Mouse (Mus musculus): ENCODE measurements around the gene Itpripl2. TPM values are rescaled to one million over a fixed set of nuclear protein-coding genes. Genes with fewer than 3 reads are reported as not detected.
A peak's percentile ranks its signal among the peaks of the same experiment; 100 is the strongest.

Itpripl2 gene
- polyA plus RNA-seq, 1 experiment from 2014 or later, result 2.2 TPM

- Histone ChIP-seq H3K27me3 (ENCODE audit: insufficient read depth, poor library complexity, severe bottlenecking) (no peaks in the 10 kb centered on the region; the same call in 1 of the 2 replicates), H3K27ac (no peak overlapping the region), H3K9me3 (no peaks in the 10 kb centered on the region), H3K36me3 (no peaks in the 10 kb centered on the region), H3K4me1 (no peaks in the 10 kb centered on the region), H3K4me3 (no peak overlapping the region)
- no peak for DNase-seq (ENCODE audit: low spot score)
- WGBS, result 70% methylated on average over 7 of the region's 7 CpGs
Measured at GRCm38 (mm10) chr7:118499784-118500435, 8.1 kb upstream of the Itpripl2 start.

GRCm38 (mm10) chr7:118498984-118499783 is 7.4 kb upstream of the Itpripl2 start:
- DNase-seq (ENCODE audit: low spot score), result no peak
- Histone ChIP-seq H3K4me1 (no peaks in the 10 kb centered on the region), H3K27me3 (ENCODE audit: insufficient read depth, poor library complexity, severe bottlenecking) (no peaks in the 10 kb centered on the region; the same call in 1 of the 2 replicates), H3K9me3 (no peaks in the 10 kb centered on the region), H3K36me3 (no peaks in the 10 kb centered on the region), H3K4me3 (no peak overlapping the region), H3K27ac (no peak overlapping the region)
- WGBS, result 78% methylated on average over 12 of the region's 12 CpGs

- peaks cover 24% of the 10 kb centered on the region for H3K27me3 ChIP-seq (ENCODE audit: insufficient read depth, poor library complexity, severe bottlenecking)
- no peaks in the 10 kb centered on the region for H3K9me3 ChIP-seq
- H3K27ac ChIP-seq, result no peak overlapping the region
- H3K4me1 ChIP-seq, result peaks cover 21% of the 10 kb centered on the region
- H3K36me3 ChIP-seq, result peaks cover 5% of the 10 kb centered on the region; the same call in 1 of the 2 replicates
- 75% methylated on average over 4 of the region's 4 CpGs for WGBS
- no peak overlapping the region for H3K4me3 ChIP-seq
- no peak for DNase-seq (ENCODE audit: low spot score)
Measured at GRCm38 (mm10) chr7:118494892-118495579, 3.3 kb upstream of the Itpripl2 start.

GRCm38 (mm10) chr7:118493892-118494291 is 2.1 kb upstream of the Itpripl2 start:
- 76% methylated on average over 9 of the region's 9 CpGs for WGBS

GRCm38 (mm10) chr7:118490666-118491430 is 927 bp downstream of the Itpripl2 start:
- peak; percentile 78 for DNase-seq (ENCODE audit: low spot score)
- peak overlapping the region; percentile 94 for H3K27ac ChIP-seq
- no peaks in the 10 kb centered on the region for H3K9me3 ChIP-seq
- peaks cover 15% of the 10 kb centered on the region; the same call in 1 of the 2 replicates for H3K36me3 ChIP-seq
- peaks cover 35% of the 10 kb centered on the region for H3K4me1 ChIP-seq
- 3% methylated on average over 65 of the region's 67 CpGs for WGBS
- peaks cover 43% of the 10 kb centered on the region for H3K27me3 ChIP-seq (ENCODE audit: insufficient read depth, poor library complexity, severe bottlenecking)
- H3K4me3 ChIP-seq, result peak overlapping the region; percentile 81

More at GRCm38 (mm10) chr7:118493892-118494291, 2.1 kb upstream of the Itpripl2 start:
- Histone ChIP-seq H3K4me1 (peaks cover 28% of the 10 kb centered on the region), H3K27ac (no peak overlapping the region), H3K27me3 (ENCODE audit: insufficient read depth, poor library complexity, severe bottlenecking) (peaks cover 35% of the 10 kb centered on the region), H3K9me3 (no peaks in the 10 kb centered on the region), H3K4me3 (no peak overlapping the region), H3K36me3 (peaks cover 15% of the 10 kb centered on the region; the same call in 1 of the 2 replicates)
- DNase-seq (ENCODE audit: low spot score), result no peak

GRCm38 (mm10) chr7:118489706-118490665 is 1.8 kb downstream of the Itpripl2 start:
- Histone ChIP-seq H3K36me3 (peaks cover 15% of the 10 kb centered on the region; the same call in 1 of the 2 replicates), H3K27ac (peak overlapping the region; percentile 94; the same call in 1 of the 2 replicates), H3K4me1 (peaks cover 35% of the 10 kb centered on the region), H3K4me3 (peak overlapping the region; percentile 81), H3K9me3 (no peaks in the 10 kb centered on the region), H3K27me3 (ENCODE audit: insufficient read depth, poor library complexity, severe bottlenecking) (peaks cover 43% of the 10 kb centered on the region)
- 20% methylated on average over 57 of the region's 57 CpGs for WGBS
- no peak for DNase-seq (ENCODE audit: low spot score)

GRCm38 (mm10) chr7:118488060-118488664 is 3.6 kb downstream of the Itpripl2 start:
- Histone ChIP-seq H3K4me1 (peaks cover 35% of the 10 kb centered on the region), H3K9me3 (no peaks in the 10 kb centered on the region), H3K27ac (no peak overlapping the region), H3K27me3 (ENCODE audit: insufficient read depth, poor library complexity, severe bottlenecking) (peaks cover 43% of the 10 kb centered on the region), H3K4me3 (peak overlapping the region; percentile 5; the same call in 1 of the 2 replicates), H3K36me3 (peaks cover 15% of the 10 kb centered on the region; the same call in 1 of the 2 replicates)
- no peak for DNase-seq (ENCODE audit: low spot score)
- 31% methylated on average over 8 of the region's 8 CpGs for WGBS

GRCm38 (mm10) chr7:118486917-118487316 is 4.9 kb downstream of the Itpripl2 start:
- no peak for DNase-seq (ENCODE audit: low spot score)
- Histone ChIP-seq H3K36me3 (peaks cover 15% of the 10 kb centered on the region; the same call in 1 of the 2 replicates), H3K27me3 (ENCODE audit: insufficient read depth, poor library complexity, severe bottlenecking) (peaks cover 33% of the 10 kb centered on the region), H3K4me1 (peaks cover 33% of the 10 kb centered on the region), H3K9me3 (no peaks in the 10 kb centered on the region), H3K4me3 (no peak overlapping the region), H3K27ac (no peak overlapping the region)
- WGBS, result 51% methylated on average over 5 of the region's 5 CpGs

- no peak for DNase-seq (ENCODE audit: low spot score)
- no peaks in the 10 kb centered on the region for H3K36me3 ChIP-seq
- no peak overlapping the region for H3K4me3 ChIP-seq
- no peaks in the 10 kb centered on the region for H3K9me3 ChIP-seq
- WGBS, result 93% methylated on average over 1 of the region's 1 CpGs
- no peak overlapping the region for H3K27ac ChIP-seq
- peaks cover 9% of the 10 kb centered on the region for H3K27me3 ChIP-seq (ENCODE audit: insufficient read depth, poor library complexity, severe bottlenecking)
- H3K4me1 ChIP-seq, result peaks cover 12% of the 10 kb centered on the region
Measured at GRCm38 (mm10) chr7:118483996-118484395, 7.8 kb downstream of the Itpripl2 start.

- peaks cover 7% of the 10 kb centered on the region for H3K4me1 ChIP-seq
- H3K36me3 ChIP-seq, result no peaks in the 10 kb centered on the region
- no peak overlapping the region for H3K27ac ChIP-seq
- DNase-seq (ENCODE audit: low spot score), result no peak
- H3K27me3 ChIP-seq (ENCODE audit: insufficient read depth, poor library complexity, severe bottlenecking), result no peaks in the 10 kb centered on the region
- no peaks in the 10 kb centered on the region for H3K9me3 ChIP-seq
- WGBS, result 86% methylated on average over 2 of the region's 2 CpGs
- H3K4me3 ChIP-seq, result no peak overlapping the region
Measured at GRCm38 (mm10) chr7:118482001-118482400, 9.8 kb downstream of the Itpripl2 start.

Measured in heart, embryonic 10.5 days (tissue).